Mouse (Mus musculus): ENCODE results near the gene Fam178b.

DNA sequence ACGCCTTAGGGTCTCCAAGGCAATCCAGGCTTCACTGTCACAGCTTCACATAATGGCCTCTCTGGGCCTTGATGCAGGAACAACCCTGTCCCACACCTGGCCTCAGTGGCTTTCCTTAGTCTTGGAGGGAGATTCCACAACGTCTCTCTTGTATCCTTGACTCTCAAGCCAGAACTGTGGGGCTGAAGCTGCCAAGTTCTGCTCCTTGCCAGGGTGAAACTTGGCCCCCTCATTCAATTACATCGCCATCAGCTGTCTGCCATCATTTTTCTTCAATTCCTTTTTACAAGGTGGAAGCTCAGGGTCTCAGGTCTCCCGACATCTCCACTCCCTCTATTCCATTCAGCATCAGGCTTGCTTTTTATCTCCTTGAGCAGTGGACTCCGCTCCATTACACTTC lies 27.9 kb downstream of the Fam178b start:
- no peak for TF ChIP-seq POLR2A (IDR thresholded peaks at IDR 0.05; ENCODE audit: borderline replicate concordance, low read depth, low read length)
- no peak for TF ChIP-seq CTCF (IDR thresholded peaks at IDR 0.05; ENCODE audit: low read depth, low read length)

Data from bone marrow macrophage, adult 2 months (primary cell).